Comparison of ENCODE assay signal across 8 mouse cellular contexts in the genomic region with DNA sequence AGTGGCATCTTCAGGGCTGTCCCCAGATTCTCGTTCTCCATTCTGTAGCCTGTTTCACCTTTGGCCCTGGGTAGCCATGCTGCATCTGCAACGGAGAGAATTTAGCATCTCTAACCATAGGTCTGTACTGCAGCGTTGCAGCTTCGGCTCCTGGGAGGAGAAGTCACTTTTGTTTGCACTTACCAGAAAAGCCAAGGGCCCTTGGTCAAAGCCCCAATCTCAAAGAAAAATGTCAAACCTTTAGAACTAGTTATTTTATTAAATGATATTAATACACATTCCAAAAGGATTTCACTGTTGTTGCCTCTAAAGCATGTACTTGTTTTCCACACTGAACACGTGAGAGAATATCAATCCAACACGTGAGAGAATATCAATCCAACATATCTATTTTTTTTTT. TPM values are rescaled to one million over a fixed set of nuclear protein-coding genes. Genes with fewer than 3 reads are reported as not detected.
DNase-seq lines count a peak whose midpoint lies in the region; ATAC-seq and TF ChIP-seq lines count a peak whose summit lies in the region.

A gene (minus strand): TSS at position 101 of the 400 bp plus-strand sequence.

- H3K4me3 ChIP-seq in C2C12 (ENCODE audit: insufficient read depth, poor library complexity, severe bottlenecking): no peak within 1 kb of the TSS
- no peak within 1 kb of the TSS for H3K4me3 ChIP-seq in G1E (ENCODE audit: low read depth, low read length)
- no peak within 1 kb of the TSS for H3K4me3 ChIP-seq in forebrain, embryonic 15.5 days
- H3K4me3 ChIP-seq in hindbrain, embryonic 10.5 days: no peak within 1 kb of the TSS
- no peak within 1 kb of the TSS for H3K4me3 ChIP-seq in liver, embryonic 11.5 days (ENCODE audit: low read depth, low read length)
- H3K4me3 ChIP-seq in stomach, embryonic 16.5 days (replicated peaks; ENCODE audit: low read length): no peak within 1 kb of the TSS

- H3K4me2 ChIP-seq in forebrain, embryonic 15.5 days (replicated peaks): no peak within 1 kb of the TSS
- no peak within 1 kb of the TSS for H3K4me2 ChIP-seq in liver, embryonic 11.5 days
- H3K4me2 ChIP-seq in stomach, embryonic 16.5 days (ENCODE audit: low read depth, low read length): no peak within 1 kb of the TSS

- no peak for ATAC-seq in G1E (ENCODE audit: extremely low read depth, insufficient number of reproducible peaks, low FRiP score, poor library complexity, severe bottlenecking)
- ATAC-seq in forebrain, embryonic 15.5 days (replicated peaks): no peak
- no peak for ATAC-seq in liver, embryonic 11.5 days (replicated peaks; ENCODE audit: low FRiP score)
- no peak for ATAC-seq in stomach, embryonic 16.5 days (ENCODE audit: insufficient read depth, low FRiP score)

- H3K4me1 ChIP-seq in G1E (ENCODE audit: insufficient read depth, low read depth, low read length): peaks cover 7% of the 10 kb centered on the region
- no peaks in the 10 kb centered on the region for H3K4me1 ChIP-seq in forebrain, embryonic 15.5 days
- peaks cover 18% of the 10 kb centered on the region; the same call in 1 of the 2 replicates for H3K4me1 ChIP-seq in hindbrain, embryonic 10.5 days (replicated peaks)
- peaks cover 3% of the 10 kb centered on the region; the same call in 1 of the 2 replicates for H3K4me1 ChIP-seq in liver, embryonic 11.5 days (replicated peaks; ENCODE audit: control insufficient read depth, insufficient read depth, low read length)
- H3K4me1 ChIP-seq in stomach, embryonic 16.5 days (ENCODE audit: control insufficient read depth, insufficient read depth, low read length): 0 out of 2 replicates have a peak, but pooled peaks cover 2% of the 10 kb centered on the region

- TF ChIP-seq CTCF in C2C12 (IDR thresholded peaks at IDR 0.05; ENCODE audit: control insufficient read depth, insufficient read depth, insufficient read length) (no peak), G1E (IDR thresholded peaks at IDR 0.05; ENCODE audit: low read depth, low read length) (no peak)

- H3K27me3 ChIP-seq in C2C12 (ENCODE audit: control insufficient read depth, insufficient read depth, insufficient read length): no peaks in the 10 kb centered on the region
- no peaks in the 10 kb centered on the region for H3K27me3 ChIP-seq in G1E (ENCODE audit: insufficient read depth, low read length)
- no peaks in the 10 kb centered on the region for H3K27me3 ChIP-seq in forebrain, embryonic 15.5 days
- H3K27me3 ChIP-seq in hindbrain, embryonic 10.5 days (ENCODE audit: insufficient read depth, poor library complexity, severe bottlenecking): no peaks in the 10 kb centered on the region
- H3K27me3 ChIP-seq in liver, embryonic 11.5 days (replicated peaks; ENCODE audit: control insufficient read depth, insufficient read depth, low read length): no peaks in the 10 kb centered on the region
- H3K27me3 ChIP-seq in stomach, embryonic 16.5 days (ENCODE audit: control insufficient read depth, insufficient read depth, low read length): no peaks in the 10 kb centered on the region

- WGBS in forebrain, embryonic 15.5 days: 84% methylated on average over 6 of the region's 6 CpGs
- WGBS in hindbrain, embryonic 10.5 days: 85% methylated on average over 6 of the region's 6 CpGs
- WGBS in liver, embryonic 11.5 days: 86% methylated on average over 6 of the region's 6 CpGs
- 83% methylated on average over 6 of the region's 6 CpGs for WGBS in stomach, embryonic 16.5 days

- no peak within 1 kb of the TSS for H3K27ac ChIP-seq in forebrain, embryonic 15.5 days (replicated peaks)
- no peak within 1 kb of the TSS for H3K27ac ChIP-seq in hindbrain, embryonic 10.5 days
- H3K27ac ChIP-seq in liver, embryonic 11.5 days (ENCODE audit: low read depth, low read length): no peak within 1 kb of the TSS
- H3K27ac ChIP-seq in stomach, embryonic 16.5 days (ENCODE audit: low read length): no peak within 1 kb of the TSS

- H3K9ac ChIP-seq in forebrain, embryonic 15.5 days (replicated peaks): no peak within 1 kb of the TSS
- no peak within 1 kb of the TSS for H3K9ac ChIP-seq in liver, embryonic 11.5 days (ENCODE audit: low read depth, low read length)
- H3K9ac ChIP-seq in stomach, embryonic 16.5 days (ENCODE audit: low read length): no peak within 1 kb of the TSS

- H3K79me2 ChIP-seq in C2C12 (ENCODE audit: control insufficient read depth, insufficient read depth): no peaks in the 10 kb centered on the region

- no peaks in the 10 kb centered on the region for H3K79me3 ChIP-seq in C2C12 (ENCODE audit: low read depth)

- DNase-seq in G1E (ENCODE audit: low spot score): no peak
- DNase-seq in hindbrain, embryonic 10.5 days (ENCODE audit: low spot score): no peak
- DNase-seq in liver, embryonic 11.5 days (ENCODE audit: low spot score): no peak
- DNase-seq in urinary bladder, postnatal 4 days (ENCODE audit: low spot score in 2 of 2): no peak
- no peak for DNase-seq in testis, postnatal 10 days (ENCODE audit: low spot score)

- H3K9me3 ChIP-seq in G1E (replicated peaks): no peaks in the 10 kb centered on the region
- H3K9me3 ChIP-seq in forebrain, embryonic 15.5 days: no peaks in the 10 kb centered on the region
- H3K9me3 ChIP-seq in hindbrain, embryonic 10.5 days: no peaks in the 10 kb centered on the region
- H3K9me3 ChIP-seq in liver, embryonic 11.5 days (ENCODE audit: control insufficient read depth, low read length): no peaks in the 10 kb centered on the region
- no peaks in the 10 kb centered on the region for H3K9me3 ChIP-seq in stomach, embryonic 16.5 days (replicated peaks; ENCODE audit: control insufficient read depth, low read length)

- H3ac ChIP-seq in C2C12 (ENCODE audit: control insufficient read depth, insufficient read length, low read depth): no peak within 1 kb of the TSS

- peaks cover 14% of the 10 kb centered on the region for H3K36me3 ChIP-seq in C2C12 (ENCODE audit: control insufficient read depth, insufficient read depth)
- H3K36me3 ChIP-seq in G1E (replicated peaks): peaks cover 37% of the 10 kb centered on the region
- peaks cover 20% of the 10 kb centered on the region for H3K36me3 ChIP-seq in forebrain, embryonic 15.5 days
- peaks cover 24% of the 10 kb centered on the region for H3K36me3 ChIP-seq in hindbrain, embryonic 10.5 days
- H3K36me3 ChIP-seq in liver, embryonic 11.5 days (ENCODE audit: control insufficient read depth, insufficient read depth, low read length): peaks cover 11% of the 10 kb centered on the region
- H3K36me3 ChIP-seq in stomach, embryonic 16.5 days (ENCODE audit: control insufficient read depth, insufficient read depth, low read length): 0 out of 2 replicates have a peak, but pooled peaks cover 5% of the 10 kb centered on the region

TF ChIP-seq in C2C12, 6 proteins besides CTCF, POLR2A, EP300 and RAD21:
- TF ChIP-seq USF1 (IDR thresholded peaks at IDR 0.05; ENCODE audit: low read depth) (no peak), MYOD1 (IDR thresholded peaks at IDR 0.05; ENCODE audit: control insufficient read depth, insufficient read length, low read depth) (no peak), CEBPB (IDR thresholded peaks at IDR 0.05; ENCODE audit: low read depth) (no peak)

RNA-seq across cellular contexts. Expression of the gene that starts here (rescaled TPM):
- polyA plus RNA-seq in C2C12 (2012; fragmentation: generic; extraction: Trizol) (32.8 TPM), G1E (2012) (38.3 and 69.7 TPM in 2 replicates)
- total RNA-seq in G1E (2014; fragmentation: Nextera tagmentation) (47.2 and 69.0 TPM in 2 replicates), G1E (2017) (52.3 and 56.6 TPM in 2 replicates)
- 48.3 and 50.5 TPM in 2 replicates for polyA plus RNA-seq in forebrain, embryonic 15.5 days (2015; fragmentation: Nextera tagmentation; extraction: Ambion mirVana)
- polyA plus RNA-seq in hindbrain, embryonic 10.5 days (2016; fragmentation: Nextera tagmentation; extraction: Ambion mirVana): 58.8 and 69.9 TPM in 2 replicates
- polyA plus RNA-seq in liver, embryonic 11.5 days (2014; fragmentation: Nextera tagmentation; extraction: Ambion mirVana): 97.9 and 102 TPM in 2 replicates
- 48.1 and 52.1 TPM in 2 replicates for polyA plus RNA-seq in stomach, embryonic 16.5 days (2015; fragmentation: Nextera tagmentation; extraction: Ambion mirVana)
